Mouse (Mus musculus) heart, adult 2 months (tissue): ENCODE data around the gene Anapc15-ps.

Experiments used
- CTCF ChIP-seq: fragments of 200-600 bp; IDR thresholded peaks from 2 replicates; pipeline ENCODE4 v1.8.1; 2022; ENCODE audit warnings: antibody characterized with exemption, mild to moderate bottlenecking, moderate library complexity
- EP300 ChIP-seq: fragments of 200-500 bp; IDR thresholded peaks from 2 replicates; pipeline ENCODE4 v1.6.1; 2011; ENCODE audit warnings: low read depth, low read length, control low read depth; ENCODE audit not compliant: insufficient read depth
- POLR2A ChIP-seq: fragments of 200-500 bp; IDR thresholded peaks from 2 replicates; pipeline ENCODE4 v1.6.1; 2011; ENCODE audit warnings: mild to moderate bottlenecking, low read depth, low read length, control low read depth; ENCODE audit not compliant: insufficient read depth

- TF ChIP-seq POLR2A (no peak), CTCF (no peak), EP300 (no peak)
Measured at GRCm38 (mm10) chr10:95660356-95660755, 12.9 kb downstream of the Anapc15-ps start.
